Mouse (Mus musculus) embryo, embryonic 10 days (tissue): ENCODE measurements around the gene Larp7.

Source experiments
- DNase-seq: peaks from one replicate; pipeline ENCODE4 v3.0.0-alpha.2; 2015; ENCODE audit warnings: low spot score

Larp7 gene

DNA sequence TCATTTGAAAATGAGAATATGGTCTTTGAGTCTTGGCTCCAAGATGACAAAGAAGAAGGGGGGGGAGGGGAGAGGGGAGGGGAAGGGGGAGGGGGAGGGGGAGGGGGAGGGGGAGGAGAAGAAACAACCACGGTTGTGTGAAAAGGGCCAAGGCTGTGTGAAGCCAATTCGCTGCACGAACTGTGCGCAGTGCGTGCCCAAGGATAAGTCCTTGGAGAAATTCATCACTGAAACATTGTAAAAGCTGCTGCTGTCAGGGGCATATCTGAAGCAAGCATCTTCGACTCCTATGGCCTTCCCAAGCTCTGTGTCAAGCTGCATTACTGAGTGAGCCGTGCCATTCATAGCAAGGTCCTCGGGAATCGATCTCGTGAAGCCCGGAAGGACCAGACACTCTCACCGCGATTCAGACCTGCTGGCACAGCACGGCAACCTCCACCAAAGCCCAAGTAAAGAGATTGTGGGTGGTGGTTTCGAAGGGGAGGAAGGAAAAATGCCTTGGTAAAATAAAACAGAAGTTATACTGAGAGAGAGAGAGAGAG, 40.3 kb downstream of the Larp7 start:
- DNase-seq, result no peak

DNA sequence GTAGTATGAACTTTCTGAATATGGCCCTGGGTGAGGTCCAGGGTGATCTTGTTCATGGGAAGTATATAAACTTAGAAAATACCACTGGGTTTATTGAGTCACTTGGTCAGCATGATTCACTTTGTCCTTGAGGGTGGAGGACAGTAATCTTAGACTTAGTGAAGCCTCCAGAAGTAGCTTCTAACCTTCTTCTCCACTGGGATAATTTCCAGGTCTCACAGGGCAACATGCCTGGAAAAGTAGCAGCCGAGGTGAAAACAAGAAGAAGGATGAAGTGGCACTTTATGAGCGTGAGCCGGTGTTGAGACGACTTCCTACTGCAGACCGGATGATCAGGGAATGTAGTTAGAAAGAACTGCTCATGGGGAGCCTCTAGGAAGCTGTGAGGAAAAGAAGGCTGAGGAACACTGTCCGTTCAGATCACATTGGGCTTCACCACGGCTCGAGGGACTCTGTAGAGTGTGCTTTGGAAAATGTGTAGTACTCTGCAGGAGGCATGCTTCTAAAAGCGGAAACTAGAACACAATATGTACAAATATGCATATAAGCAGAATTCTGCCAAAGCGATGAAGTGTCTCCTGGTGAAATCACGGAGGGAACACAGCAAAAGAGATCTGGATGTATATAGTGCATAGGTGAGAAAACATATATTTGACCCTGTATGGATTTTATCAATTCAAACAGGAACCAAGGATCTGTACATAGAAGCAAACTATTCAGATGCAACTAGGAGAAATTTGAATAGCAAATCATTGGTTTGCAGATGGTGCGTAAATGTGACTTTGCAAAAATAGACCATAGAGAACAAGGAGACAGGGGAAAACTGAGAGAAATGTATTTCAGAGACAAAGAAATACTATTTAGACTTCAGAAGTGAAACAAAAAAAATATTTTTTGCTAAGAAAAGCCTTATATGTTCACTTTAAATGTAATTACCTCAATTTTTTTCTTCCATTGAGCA, 41.1 kb downstream of the Larp7 start:
- DNase-seq, result no peak

DNA sequence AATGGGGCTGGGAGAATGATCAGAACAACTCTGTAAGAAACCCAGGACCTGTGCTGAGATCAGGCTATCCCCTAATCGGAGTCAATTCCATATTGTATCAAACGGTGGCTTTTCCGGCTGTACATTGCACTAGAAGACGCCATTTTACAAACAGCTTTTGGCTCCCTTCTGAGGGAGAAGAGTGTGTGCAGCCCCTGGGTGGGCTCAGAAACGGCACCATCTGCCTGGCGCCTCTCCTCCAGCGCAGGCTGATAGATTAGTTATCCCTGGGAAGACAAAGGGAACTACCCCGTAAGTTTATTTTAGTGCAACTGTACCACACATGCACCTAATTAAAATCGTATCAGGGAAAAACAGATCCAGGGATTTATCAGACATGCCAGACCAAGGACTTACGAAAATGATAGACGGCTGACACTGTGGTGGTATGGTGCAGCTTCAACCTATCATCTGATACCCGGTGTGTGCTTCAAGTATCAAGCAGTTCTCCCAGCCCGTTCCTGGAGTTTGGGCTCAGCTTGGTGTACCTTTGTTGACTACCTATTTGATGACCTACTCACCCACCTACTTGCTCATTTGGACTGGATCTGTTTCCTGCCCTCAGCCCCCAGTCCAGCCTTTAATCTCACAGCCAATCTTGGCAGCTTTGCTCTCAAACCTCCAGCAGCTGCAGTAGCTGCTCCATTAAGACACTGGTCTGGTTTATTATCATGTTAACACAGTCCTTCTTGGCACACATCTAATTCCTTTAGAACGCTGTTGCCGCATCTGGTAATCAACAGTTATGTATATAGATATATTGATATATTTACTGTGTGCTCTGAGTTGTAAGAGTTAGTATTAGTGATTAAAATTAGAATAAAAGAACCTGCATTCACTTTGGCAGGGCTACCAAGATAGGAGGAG, 45.0 kb downstream of the Larp7 start:
- DNase-seq, result no peak

DNA sequence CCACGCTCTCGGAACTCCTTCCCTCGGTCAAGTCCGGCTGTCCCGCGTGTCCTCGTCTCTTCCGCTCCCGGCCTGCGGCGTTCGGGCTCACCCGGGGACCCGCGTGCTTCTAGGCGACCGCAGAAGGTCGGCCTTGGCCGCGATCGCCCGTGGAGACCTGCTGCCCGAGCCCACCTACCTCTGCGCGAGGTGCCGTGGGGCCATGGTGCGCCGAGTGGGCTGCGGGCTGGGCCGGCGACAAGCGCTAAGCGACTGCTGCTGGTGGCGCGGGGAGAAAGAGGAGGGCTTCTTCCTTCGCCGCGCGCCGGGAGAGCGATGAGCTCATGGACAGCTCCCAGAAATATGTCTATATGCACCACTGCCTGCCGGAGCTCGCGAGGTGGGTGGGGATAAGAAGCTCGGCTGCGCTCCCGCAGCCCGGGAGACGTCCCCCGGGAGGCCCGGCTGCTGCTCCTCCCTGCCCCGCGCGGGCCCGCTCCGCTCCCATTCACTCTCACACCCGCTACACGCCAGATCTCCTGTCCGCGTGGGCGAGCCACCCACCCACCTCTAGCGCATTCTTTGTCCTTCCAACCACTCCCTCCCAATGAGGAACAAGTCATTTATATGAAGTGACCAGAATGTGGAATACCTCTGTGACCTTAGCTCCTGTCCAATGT, 54.3 kb downstream of the Larp7 start, which contains the start of gene Ank2:
Gene Ank2, minus strand, starts transcription at position 609 of the 659 bp plus-strand sequence.
- DNase-seq, result peak; percentile 75

DNA sequence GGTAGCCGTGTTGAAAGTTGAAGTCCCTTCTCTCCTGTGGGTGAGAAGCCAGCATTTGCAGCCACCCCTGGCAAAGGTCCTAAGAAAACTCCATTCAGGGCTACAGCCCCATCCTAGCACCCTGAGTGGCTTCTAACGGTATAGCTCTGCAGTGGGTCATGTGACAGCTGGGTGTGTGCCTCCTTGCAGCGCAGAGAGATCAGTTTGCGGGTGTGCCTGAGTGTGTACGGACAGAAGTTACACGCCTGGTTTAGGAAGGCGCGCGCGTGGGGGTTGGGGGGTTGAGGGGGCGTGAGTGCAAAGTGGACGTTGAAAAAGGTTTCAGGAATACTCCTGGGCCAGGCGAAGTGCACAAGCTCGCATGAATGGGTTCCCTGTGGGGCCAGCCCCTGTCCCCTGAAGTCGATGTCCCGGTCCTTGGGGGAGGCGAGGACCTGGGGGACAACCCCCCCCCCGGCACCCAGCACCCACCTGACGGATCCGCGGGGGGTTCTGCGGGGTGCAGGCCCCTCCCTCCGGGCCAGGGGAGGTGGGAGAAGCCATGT, 54.9 kb downstream of the Larp7 start:
- DNase-seq, result peak; percentile 57

GRCm38 (mm10) chr3:127492663-127493062, 60.5 kb downstream of the Larp7 start:
- DNase-seq, result no peak

- DNase-seq, result no peak
Measured at GRCm38 (mm10) chr3:127487302-127487701, 65.8 kb downstream of the Larp7 start.
